In the genomic region with DNA sequence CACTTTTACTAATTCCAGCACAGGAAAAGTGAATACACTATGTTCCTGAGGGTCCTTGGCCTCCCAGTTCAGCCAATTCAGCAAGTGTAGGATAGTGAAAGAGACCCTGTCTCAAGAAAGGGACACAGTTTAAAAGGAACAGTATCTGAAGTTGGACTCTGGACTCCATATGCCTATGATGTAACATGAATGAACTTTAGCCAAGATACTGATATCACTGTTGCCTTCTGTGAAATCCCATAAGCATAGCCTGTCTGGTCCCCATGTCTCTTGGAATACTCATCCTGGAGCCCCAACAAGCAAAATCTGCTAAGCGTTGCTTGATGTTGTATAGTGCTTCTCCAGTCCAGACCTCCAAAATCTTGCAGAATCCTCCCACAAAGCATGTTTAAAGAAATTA, we compare ENCODE assay signal across 23 mouse cellular contexts. TPM values are rescaled to one million over a fixed set of nuclear protein-coding genes. Genes with fewer than 3 reads are reported as not detected.
DNase-seq lines count a peak whose midpoint lies in the region; ATAC-seq and TF ChIP-seq lines count a peak whose summit lies in the region.
"Had no signal": no experiment of that assay in that cellular context is flagged by ENCODE, and none has a peak within 500 bp of the region (broad histone marks: within the 10 kb centered on the region; RNA-seq: fewer than 3 reads in every experiment).

No protein-coding gene starts in this region.

- TF ChIP-seq POLR2A in liver, adult 2 months (IDR thresholded peaks at IDR 0.05; ENCODE audit: extremely low read depth, insufficient read depth, low read length), result no peak

- no peaks in the 10 kb centered on the region for H3K9me3 ChIP-seq in liver, embryonic 11.5 days (ENCODE audit: control insufficient read depth, low read length)
- H3K9me3 ChIP-seq in intestine, embryonic 15.5 days, result no peaks in the 10 kb centered on the region
- H3K9me3 ChIP-seq in intestine, embryonic 16.5 days (ENCODE audit: control insufficient read depth, low read length), result no peaks in the 10 kb centered on the region
- no peaks in the 10 kb centered on the region for H3K9me3 ChIP-seq in intestine, postnatal 0 days (ENCODE audit: control insufficient read depth)
- H3K9me3 ChIP-seq: G1E had no signal

- H3K27me3 ChIP-seq in liver, adult 2 months (ENCODE audit: control insufficient read depth, insufficient read depth, low read length), result no peaks in the 10 kb centered on the region
- no peaks in the 10 kb centered on the region for H3K27me3 ChIP-seq in liver, embryonic 11.5 days (replicated peaks; ENCODE audit: control insufficient read depth, insufficient read depth, low read length)
- H3K27me3 ChIP-seq in intestine, embryonic 15.5 days (replicated peaks), result no peaks in the 10 kb centered on the region
- no peaks in the 10 kb centered on the region for H3K27me3 ChIP-seq in intestine, embryonic 16.5 days (replicated peaks; ENCODE audit: control insufficient read depth, insufficient read depth, low read length)
- H3K27me3 ChIP-seq in intestine, postnatal 0 days (replicated peaks; ENCODE audit: control insufficient read depth, insufficient read depth, low read length), result no peaks in the 10 kb centered on the region
- H3K27me3 ChIP-seq: CH12.LX, Patski had no signal

- no peak overlapping the region for H3K9ac ChIP-seq in liver, adult 2 months (ENCODE audit: low read depth, low read length)
- H3K9ac ChIP-seq in liver, embryonic 11.5 days (ENCODE audit: low read depth, low read length), result no peak overlapping the region
- H3K9ac ChIP-seq in intestine, embryonic 15.5 days, result no peak overlapping the region
- H3K9ac ChIP-seq in intestine, embryonic 16.5 days (ENCODE audit: low read depth, low read length), result no peak overlapping the region
- H3K9ac ChIP-seq in intestine, postnatal 0 days (ENCODE audit: low read depth, low read length), result no peak overlapping the region

- peak; percentile 54 for DNase-seq in liver, adult 2 months (ENCODE audit: extremely low read depth, low read depth, low spot score)
- no peak for DNase-seq in liver, embryonic 11.5 days (ENCODE audit: low spot score)
- no peak for DNase-seq in gastrocnemius, postnatal 36 days
- DNase-seq in adrenal gland, postnatal 36 days, result no peak
- no peak for DNase-seq in left cerebral cortex, adult 8-10 months (ENCODE audit: low spot score in 2 of 2)
- DNase-seq: adrenal gland, adult 2 months; adrenal gland, adult 8-10 months; adrenal gland, postnatal 10 days; adrenal gland, postnatal 14 days; adrenal gland, postnatal 25 days; B cell, adult 2 months; cerebellum, adult 11 months; cerebellum, adult 11-12 months; cerebellum, adult 18-20 months had no signal

- no peak overlapping the region for H3K4me3 ChIP-seq in liver, adult 2 months (ENCODE audit: insufficient read depth, low read depth, low read length)
- H3K4me3 ChIP-seq in liver, embryonic 11.5 days (ENCODE audit: low read depth, low read length), result no peak overlapping the region
- H3K4me3 ChIP-seq in intestine, embryonic 15.5 days (replicated peaks), result no peak overlapping the region
- no peak overlapping the region for H3K4me3 ChIP-seq in intestine, embryonic 16.5 days (ENCODE audit: low read length)
- no peak overlapping the region for H3K4me3 ChIP-seq in intestine, postnatal 0 days (ENCODE audit: low read depth, low read length)

- no peaks in the 10 kb centered on the region for H3K79me2 ChIP-seq in liver, adult 2 months (ENCODE audit: control insufficient read depth, insufficient read depth, low read length)

- ATAC-seq in liver, embryonic 11.5 days (replicated peaks; ENCODE audit: low FRiP score), result no peak
- peak; percentile 69 for ATAC-seq in intestine, embryonic 15.5 days
- ATAC-seq in intestine, embryonic 16.5 days, result peak; percentile 84
- ATAC-seq in intestine, postnatal 0 days, result peak; percentile 79
- ATAC-seq: activated CD4-positive, CD25-positive, alpha-beta regulatory T cell, adult 4 months; CD4-positive, CD25-positive, alpha-beta regulatory T cell, adult 4 months; Patski had no signal

- WGBS in liver, adult 2 months, result 92% methylated on average over 1 of the region's 1 CpGs
- WGBS in liver, embryonic 11.5 days, result 79% methylated on average over 1 of the region's 1 CpGs
- WGBS in intestine, embryonic 15.5 days, result 90% methylated on average over 1 of the region's 1 CpGs
- 90% methylated on average over 1 of the region's 1 CpGs for WGBS in intestine, embryonic 16.5 days
- 59% methylated on average over 1 of the region's 1 CpGs for WGBS in intestine, postnatal 0 days

- intact Hi-C loops in gastrocnemius, postnatal 36 days (cut with DNase I), result no loop called here

- no peak overlapping the region for H3K27ac ChIP-seq in liver, adult 2 months (replicated peaks; ENCODE audit: insufficient read depth, low read depth, low read length)
- H3K27ac ChIP-seq in liver, embryonic 11.5 days (ENCODE audit: low read depth, low read length), result no peak overlapping the region
- H3K27ac ChIP-seq in intestine, embryonic 15.5 days, result no peak overlapping the region
- no peak overlapping the region for H3K27ac ChIP-seq in intestine, embryonic 16.5 days (ENCODE audit: low read length)
- H3K27ac ChIP-seq in intestine, postnatal 0 days (ENCODE audit: low read depth, low read length), result no peak overlapping the region

- peaks cover 3% of the 10 kb centered on the region for H3K36me3 ChIP-seq in liver, adult 2 months (ENCODE audit: control insufficient read depth, insufficient read depth, low read length)
- no peaks in the 10 kb centered on the region for H3K36me3 ChIP-seq in liver, embryonic 11.5 days (ENCODE audit: control insufficient read depth, insufficient read depth, low read length)
- no peaks in the 10 kb centered on the region for H3K36me3 ChIP-seq in intestine, embryonic 15.5 days
- no peaks in the 10 kb centered on the region for H3K36me3 ChIP-seq in intestine, embryonic 16.5 days (ENCODE audit: control insufficient read depth, insufficient read depth, low read length)
- no peaks in the 10 kb centered on the region; the same call in 1 of the 2 replicates for H3K36me3 ChIP-seq in intestine, postnatal 0 days (ENCODE audit: control insufficient read depth, insufficient read depth)
- H3K36me3 ChIP-seq: G1E had no signal

- H3K4me2 ChIP-seq in liver, embryonic 11.5 days, result no peak overlapping the region
- H3K4me2 ChIP-seq in intestine, embryonic 15.5 days (replicated peaks), result no peak overlapping the region
- no peak overlapping the region for H3K4me2 ChIP-seq in intestine, embryonic 16.5 days (ENCODE audit: low read depth, low read length)
- no peak overlapping the region for H3K4me2 ChIP-seq in intestine, postnatal 0 days (replicated peaks; ENCODE audit: low read depth)

- no peak for TF ChIP-seq CTCF in liver, adult 2 months (IDR thresholded peaks at IDR 0.05; ENCODE audit: low read depth, low read length)
- TF ChIP-seq CTCF in intestine, postnatal 0 days (IDR thresholded peaks at IDR 0.05; ENCODE audit: low read depth), result no peak

- no peaks in the 10 kb centered on the region for H3K4me1 ChIP-seq in liver, adult 2 months (ENCODE audit: control insufficient read depth, insufficient read depth, low read length)
- H3K4me1 ChIP-seq in liver, embryonic 11.5 days (replicated peaks; ENCODE audit: control insufficient read depth, insufficient read depth, low read length), result no peaks in the 10 kb centered on the region
- H3K4me1 ChIP-seq in intestine, embryonic 15.5 days (replicated peaks), result no peaks in the 10 kb centered on the region
- no peaks in the 10 kb centered on the region for H3K4me1 ChIP-seq in intestine, embryonic 16.5 days (ENCODE audit: control insufficient read depth, insufficient read depth, low read length)
- H3K4me1 ChIP-seq in intestine, postnatal 0 days (replicated peaks; ENCODE audit: control insufficient read depth, insufficient read depth, low read length), result no peaks in the 10 kb centered on the region

RNA-seq across cellular contexts. Expression of a gene that starts 46.8 kb away (rescaled TPM):
- 6.3 and 7.5 TPM in 2 replicates for total RNA-seq in liver, adult 2 months (2014; rRNA removed)
- polyA plus RNA-seq in liver, adult 2 months (2012; rRNA removed), result 0.59 and 0.62 TPM in 2 replicates
- 1.5 and 1.8 TPM in 2 replicates for polyA plus RNA-seq in liver, embryonic 11.5 days (2014; fragmentation: Nextera tagmentation; extraction: Ambion mirVana)
- 2.5 and 2.8 TPM in 2 replicates for polyA plus RNA-seq in intestine, embryonic 15.5 days (2015; fragmentation: Nextera tagmentation; extraction: Ambion mirVana)
- polyA plus RNA-seq in intestine, embryonic 16.5 days (2015; fragmentation: Nextera tagmentation; extraction: Ambion mirVana), result 2.3 and 2.6 TPM in 2 replicates
- 1.3 and 1.4 TPM in 2 replicates for polyA plus RNA-seq in intestine, postnatal 0 days (2015; fragmentation: Nextera tagmentation; extraction: Ambion mirVana)
- 1 to 10 TPM; 1.1 to 1.3 TPM for total RNA-seq in gastrocnemius, postnatal 36 days (2021)
- total RNA-seq in adrenal gland, postnatal 36 days (2021), result 1 to 10 TPM; 6.1 to 8.0 TPM
- 1 to 10 TPM; 5.1 to 9.2 (median 7.8) TPM for total RNA-seq in left cerebral cortex, adult 8-10 months (2022)
- total RNA-seq: MEL had no signal
